Mouse (Mus musculus) bone marrow, adult 2 months (tissue): Measurements from ENCODE around the gene Ccng2.

ENCODE experiments used
- CTCF ChIP-seq: fragments of 200-500 bp; IDR thresholded peaks from 2 replicates; pipeline ENCODE4 v1.5.1; 2011; ENCODE audit warnings: low read length, control low read depth; ENCODE audit not compliant: control insufficient read depth, insufficient read depth
- POLR2A ChIP-seq: fragments of 200-500 bp; IDR thresholded peaks from 2 replicates; pipeline ENCODE4 v1.6.1; 2011; ENCODE audit warnings: low read depth, mild to moderate bottlenecking, control low read depth, low read length, borderline replicate concordance; ENCODE audit not compliant: control insufficient read depth

GRCm38 (mm10) chr5:93265801-93266580 is 1.1 kb upstream of the Ccng2 start:
- TF ChIP-seq CTCF (no peak), POLR2A (no peak)
